Comparison of ENCODE assay signal across 20 mouse cellular contexts in the genomic region with DNA sequence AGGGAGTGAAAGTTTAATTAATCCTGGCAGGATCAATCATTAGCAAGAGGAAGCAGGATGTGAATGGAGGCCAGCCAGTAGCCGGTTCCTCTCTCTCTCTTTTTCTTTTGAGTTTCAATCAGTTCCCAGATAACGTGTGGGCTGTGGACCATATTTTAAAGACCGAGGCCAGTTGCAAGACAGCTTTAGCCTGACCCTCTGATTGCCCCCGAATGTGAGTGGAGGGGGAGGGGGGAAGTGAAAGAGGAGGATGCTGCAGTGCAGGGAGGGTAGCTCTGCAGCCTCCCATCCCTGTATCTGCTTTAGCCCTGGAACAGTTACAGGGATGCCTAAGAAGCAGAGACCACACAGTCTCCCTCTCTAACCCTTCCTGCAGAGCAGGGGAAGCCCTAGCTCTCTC. TPM values are rescaled to one million over a fixed set of nuclear protein-coding genes. Genes with fewer than 3 reads are reported as not detected.
DNase-seq lines count a peak whose midpoint lies in the region; ATAC-seq and TF ChIP-seq lines count a peak whose summit lies in the region.
"Had no signal": no experiment of that assay in that cellular context is flagged by ENCODE, and none has a peak within 500 bp of the region (broad histone marks: within the 10 kb centered on the region; RNA-seq: fewer than 3 reads in every experiment).

No protein-coding gene starts in this region.

- H3K9me3 ChIP-seq in heart, embryonic 11.5 days (replicated peaks; ENCODE audit: control insufficient read depth, low read length) = no peaks in the 10 kb centered on the region
- no peaks in the 10 kb centered on the region for H3K9me3 ChIP-seq in lung, embryonic 14.5 days (ENCODE audit: low read depth, low read length)
- H3K9me3 ChIP-seq in kidney, embryonic 16.5 days (ENCODE audit: low read length) = no peaks in the 10 kb centered on the region
- no peaks in the 10 kb centered on the region for H3K9me3 ChIP-seq in stomach, embryonic 16.5 days (replicated peaks; ENCODE audit: control insufficient read depth, low read length)
- H3K9me3 ChIP-seq: embryonic facial prominence, embryonic 10.5 days; forebrain, embryonic 13.5 days; liver, embryonic 12.5 days; lung, embryonic 15.5 days; midbrain, embryonic 13.5 days had no signal

- no peak for ATAC-seq in heart, embryonic 11.5 days (replicated peaks; ENCODE audit: insufficient number of reproducible peaks, low FRiP score, low TSS enrichment)
- ATAC-seq in lung, embryonic 14.5 days (ENCODE audit: insufficient read depth) = no peak
- peak; percentile 80 for ATAC-seq in kidney, embryonic 16.5 days (ENCODE audit: low FRiP score, low TSS enrichment)
- peak; percentile 38; the same call in 1 of the 2 replicates for ATAC-seq in stomach, embryonic 16.5 days (ENCODE audit: insufficient read depth, low FRiP score)
- no peak for ATAC-seq in frontal cortex, adult (ENCODE audit: low TSS enrichment)
- ATAC-seq: forebrain, embryonic 13.5 days; hindbrain, embryonic 16.5 days; liver, embryonic 12.5 days; midbrain, embryonic 13.5 days had no signal

- TF ChIP-seq CTCF in lung, embryonic 14.5 days (IDR thresholded peaks at IDR 0.05; ENCODE audit: low read depth) = no peak

- no peak overlapping the region for H3K27ac ChIP-seq in heart, embryonic 11.5 days (ENCODE audit: low read depth, low read length)
- H3K27ac ChIP-seq in lung, embryonic 14.5 days (ENCODE audit: low read depth) = no peak overlapping the region
- H3K27ac ChIP-seq in kidney, embryonic 16.5 days (ENCODE audit: low read length) = 0 out of 2 replicates have a peak overlapping the region, but pooled peaks have one; percentile 23
- H3K27ac ChIP-seq in stomach, embryonic 16.5 days (ENCODE audit: low read length) = no peak overlapping the region
- H3K27ac ChIP-seq: embryonic facial prominence, embryonic 10.5 days; forebrain, embryonic 13.5 days; liver, embryonic 12.5 days; lung, embryonic 15.5 days; midbrain, embryonic 13.5 days had no signal

- DNase-seq in heart, adult 11 months = peak; percentile 76
- peak; percentile 14 for DNase-seq in lung, embryonic 14.5 days
- DNase-seq in lung, postnatal 14 days = no peak
- DNase-seq in left cerebral cortex, adult 18-20 months (ENCODE audit: low spot score in 2 of 2) = no peak
- DNase-seq: cerebellum, adult 9-10 months; heart, adult 18-20 months; heart, postnatal 10 days; right cerebral cortex, adult 18-20 months; thymus, postnatal 14 days had no signal

- H3K4me3 ChIP-seq in heart, embryonic 11.5 days (ENCODE audit: low read depth, low read length) = no peak overlapping the region
- H3K4me3 ChIP-seq in lung, embryonic 14.5 days (ENCODE audit: low read depth, low read length) = no peak overlapping the region
- no peak overlapping the region for H3K4me3 ChIP-seq in kidney, embryonic 16.5 days (ENCODE audit: low read length)
- H3K4me3 ChIP-seq in stomach, embryonic 16.5 days (replicated peaks; ENCODE audit: low read length) = no peak overlapping the region
- H3K4me3 ChIP-seq: embryonic facial prominence, embryonic 10.5 days; forebrain, embryonic 13.5 days; liver, embryonic 12.5 days; lung, embryonic 15.5 days; midbrain, embryonic 13.5 days had no signal

- peaks cover 2% of the 10 kb centered on the region for H3K4me1 ChIP-seq in heart, embryonic 11.5 days (ENCODE audit: control insufficient read depth, insufficient read depth, low read length)
- peaks cover 10% of the 10 kb centered on the region for H3K4me1 ChIP-seq in lung, embryonic 14.5 days (ENCODE audit: insufficient read depth)
- H3K4me1 ChIP-seq in kidney, embryonic 16.5 days (ENCODE audit: insufficient read depth, low read length) = peaks cover 29% of the 10 kb centered on the region
- peaks cover 5% of the 10 kb centered on the region; the same call in 1 of the 2 replicates for H3K4me1 ChIP-seq in stomach, embryonic 16.5 days (ENCODE audit: control insufficient read depth, insufficient read depth, low read length)
- H3K4me1 ChIP-seq: forebrain, embryonic 13.5 days; liver, embryonic 12.5 days; midbrain, embryonic 13.5 days had no signal

- H3K27me3 ChIP-seq in heart, embryonic 11.5 days (ENCODE audit: control insufficient read depth, insufficient read depth, low read length) = no peaks in the 10 kb centered on the region
- no peaks in the 10 kb centered on the region for H3K27me3 ChIP-seq in lung, embryonic 14.5 days (ENCODE audit: insufficient read depth, low read length)
- H3K27me3 ChIP-seq in kidney, embryonic 16.5 days (ENCODE audit: insufficient read depth, low read length) = no peaks in the 10 kb centered on the region
- no peaks in the 10 kb centered on the region for H3K27me3 ChIP-seq in stomach, embryonic 16.5 days (ENCODE audit: control insufficient read depth, insufficient read depth, low read length)
- H3K27me3 ChIP-seq: forebrain, embryonic 13.5 days; liver, embryonic 12.5 days; lung, embryonic 15.5 days; midbrain, embryonic 13.5 days had no signal

- H3K36me3 ChIP-seq in heart, embryonic 11.5 days (ENCODE audit: control insufficient read depth, insufficient read depth, low read length) = no peaks in the 10 kb centered on the region
- H3K36me3 ChIP-seq in lung, embryonic 14.5 days (ENCODE audit: insufficient read depth) = no peaks in the 10 kb centered on the region
- no peaks in the 10 kb centered on the region for H3K36me3 ChIP-seq in kidney, embryonic 16.5 days (ENCODE audit: insufficient read depth, low read length)
- no peaks in the 10 kb centered on the region for H3K36me3 ChIP-seq in stomach, embryonic 16.5 days (ENCODE audit: control insufficient read depth, insufficient read depth, low read length)
- H3K36me3 ChIP-seq: embryonic facial prominence, embryonic 10.5 days; liver, embryonic 12.5 days; lung, embryonic 15.5 days; midbrain, embryonic 13.5 days had no signal

- no peak overlapping the region for H3K4me2 ChIP-seq in heart, embryonic 11.5 days
- H3K4me2 ChIP-seq in lung, embryonic 14.5 days = no peak overlapping the region
- H3K4me2 ChIP-seq in kidney, embryonic 16.5 days (replicated peaks; ENCODE audit: low read depth, low read length) = peak overlapping the region; percentile 31
- no peak overlapping the region for H3K4me2 ChIP-seq in stomach, embryonic 16.5 days (ENCODE audit: low read depth, low read length)
- H3K4me2 ChIP-seq: forebrain, embryonic 13.5 days; liver, embryonic 12.5 days; lung, embryonic 15.5 days; midbrain, embryonic 13.5 days had no signal

- WGBS in heart, embryonic 11.5 days (ENCODE audit: insufficient replicate concordance) = 13% methylated on average over 4 of the region's 4 CpGs
- 11% methylated on average over 4 of the region's 4 CpGs for WGBS in lung, embryonic 14.5 days
- 0% methylated on average over 4 of the region's 4 CpGs for WGBS in kidney, embryonic 16.5 days
- 3% methylated on average over 4 of the region's 4 CpGs for WGBS in stomach, embryonic 16.5 days

- H3K9ac ChIP-seq in heart, embryonic 11.5 days (ENCODE audit: low read depth, low read length) = no peak overlapping the region
- H3K9ac ChIP-seq in lung, embryonic 14.5 days = no peak overlapping the region
- H3K9ac ChIP-seq in kidney, embryonic 16.5 days (replicated peaks; ENCODE audit: low read length) = no peak overlapping the region
- H3K9ac ChIP-seq in stomach, embryonic 16.5 days (ENCODE audit: low read length) = peak overlapping the region; percentile 17; the same call in 1 of the 2 replicates
- H3K9ac ChIP-seq: forebrain, embryonic 13.5 days; liver, embryonic 12.5 days; lung, embryonic 15.5 days; midbrain, embryonic 13.5 days had no signal

RNA-seq across cellular contexts. Expression of a gene that starts 4.2 kb away (rescaled TPM):
- polyA plus RNA-seq in heart, embryonic 11.5 days (2014; fragmentation: Nextera tagmentation; extraction: Ambion mirVana) = 12.4 and 13.2 TPM in 2 replicates
- polyA plus RNA-seq in lung, embryonic 14.5 days (2014; fragmentation: Nextera tagmentation; extraction: Ambion mirVana) = 8.8 TPM in 2 replicates
- polyA plus RNA-seq in kidney, embryonic 16.5 days (2015; fragmentation: Nextera tagmentation; extraction: Ambion mirVana) = 25.7 and 27.0 TPM in 2 replicates
- 18.2 and 21.7 TPM in 2 replicates for polyA plus RNA-seq in stomach, embryonic 16.5 days (2015; fragmentation: Nextera tagmentation; extraction: Ambion mirVana)
- total RNA-seq in left cerebral cortex, adult 18-20 months (2021) = 10 to 100 TPM; 34.0 to 36.6 TPM
- total RNA-seq: MEL had no signal

Comparison
In these comparisons a context has a peak if more than half of its experiments do, and no peak if none do; other contexts are left out.
1. DNase-seq: peak in heart, adult 11 months (single experiment) and lung, embryonic 14.5 days (single experiment); none in lung, postnatal 14 days (single experiment) and left cerebral cortex, adult 18-20 months (0 of 2).
2. ATAC-seq: peak in kidney, embryonic 16.5 days (single experiment) and stomach, embryonic 16.5 days (single experiment); none in heart, embryonic 11.5 days (single experiment), lung, embryonic 14.5 days (single experiment) and frontal cortex, adult (single experiment).